Mouse (Mus musculus) small intestine, adult 2 months (tissue): Measurements from ENCODE around the gene Dpp8. TPM values are rescaled to one million over a fixed set of nuclear protein-coding genes. Genes with fewer than 3 reads are reported as not detected.

Experiments
- H3K27ac ChIP-seq: fragments of 200-500 bp; 2 replicates; pipeline ENCODE4 v1.5.1; 2012; ENCODE audit warnings: low read depth, low read length, control low read depth, inconsistent platforms; ENCODE audit not compliant: insufficient read depth
- H3K27me3 ChIP-seq: fragments of 200-500 bp; 2 replicates; pipeline ENCODE4 v1.6.1; 2012; ENCODE audit warnings: mild to moderate bottlenecking, moderate library complexity, low read length, inconsistent platforms; ENCODE audit not compliant: control insufficient read depth, insufficient read depth
- H3K36me3 ChIP-seq: fragments of 200-500 bp; 2 replicates; pipeline ENCODE4 v1.6.1; 2012; ENCODE audit warnings: mild to moderate bottlenecking, low read length, control low read depth, inconsistent platforms; ENCODE audit not compliant: control insufficient read depth, insufficient read depth
- H3K4me1 ChIP-seq: fragments of 200-500 bp; 2 replicates; pipeline ENCODE4 v1.6.1; 2012; ENCODE audit warnings: low read length, inconsistent platforms, mixed read lengths; ENCODE audit not compliant: control insufficient read depth, insufficient read depth, insufficient read length
- H3K4me3 ChIP-seq: fragments of 200-500 bp; 2 replicates; pipeline ENCODE4 v1.5.1; 2012; ENCODE audit warnings: low read depth, mild to moderate bottlenecking, control low read depth, inconsistent platforms, low read length, moderate library complexity
- CTCF ChIP-seq: fragments of 200-500 bp; IDR thresholded peaks from 2 replicates; pipeline ENCODE4 v1.5.1; 2012; ENCODE audit warnings: low read depth, mild to moderate bottlenecking, control low read depth, inconsistent platforms, low read length, moderate library complexity, mixed read lengths; ENCODE audit not compliant: insufficient replicate concordance, insufficient read length; ENCODE audit errors: extremely low read depth
- POLR2A ChIP-seq: fragments of 200-500 bp; IDR thresholded peaks from 2 replicates; pipeline ENCODE4 v1.6.1; 2012; ENCODE audit warnings: low read depth, mild to moderate bottlenecking, control low read depth, inconsistent platforms, low read length, moderate library complexity
- WGBS: fragments of 180-500 bp; shearing (Covaris S2); methylation state at CpG from one replicate; pipeline ENCODE4 v1.1.7; 2018; 5-methylcytosine and 5-hydroxymethylcytosine counted together
- polyA plus RNA-seq: library from polyadenylated mRNA; depleted of rRNA; stranded (reverse); fragments of >200 nt; gene quantifications from 2 replicates; pipeline ENCODE4 v1.2.3, GENCODE M21; 2012; rRNA removed

The Dpp8 gene
- polyA plus RNA-seq, 1 experiment = 21.4 TPM

DNA sequence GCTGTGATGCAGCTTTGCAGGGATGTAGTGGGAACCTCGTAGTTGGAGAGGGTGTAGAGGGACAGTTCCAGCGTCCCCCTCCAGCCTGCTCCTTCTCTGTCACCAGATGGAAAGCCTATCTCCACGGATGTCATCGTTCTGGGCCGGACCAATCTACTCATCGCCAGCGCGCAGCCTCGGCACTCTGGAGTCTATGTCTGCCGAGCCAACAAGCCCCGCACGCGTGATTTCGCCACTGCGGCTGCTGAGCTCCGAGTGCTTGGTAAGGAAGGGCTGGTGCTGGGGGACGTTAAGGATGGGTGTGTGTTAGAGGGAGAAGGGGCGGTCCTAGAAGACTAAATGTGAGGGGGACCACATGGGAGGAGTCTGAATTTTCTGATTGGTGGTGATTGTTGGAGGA lies 90.3 kb downstream of the Dpp8 start:
- WGBS = 76% methylated on average over 18 of the region's 18 CpGs
- 0 out of 2 replicates have a peak, but pooled peaks cover 3% of the 10 kb centered on the region for H3K4me1 ChIP-seq
- TF ChIP-seq POLR2A (no peak), CTCF (no peak)

DNA sequence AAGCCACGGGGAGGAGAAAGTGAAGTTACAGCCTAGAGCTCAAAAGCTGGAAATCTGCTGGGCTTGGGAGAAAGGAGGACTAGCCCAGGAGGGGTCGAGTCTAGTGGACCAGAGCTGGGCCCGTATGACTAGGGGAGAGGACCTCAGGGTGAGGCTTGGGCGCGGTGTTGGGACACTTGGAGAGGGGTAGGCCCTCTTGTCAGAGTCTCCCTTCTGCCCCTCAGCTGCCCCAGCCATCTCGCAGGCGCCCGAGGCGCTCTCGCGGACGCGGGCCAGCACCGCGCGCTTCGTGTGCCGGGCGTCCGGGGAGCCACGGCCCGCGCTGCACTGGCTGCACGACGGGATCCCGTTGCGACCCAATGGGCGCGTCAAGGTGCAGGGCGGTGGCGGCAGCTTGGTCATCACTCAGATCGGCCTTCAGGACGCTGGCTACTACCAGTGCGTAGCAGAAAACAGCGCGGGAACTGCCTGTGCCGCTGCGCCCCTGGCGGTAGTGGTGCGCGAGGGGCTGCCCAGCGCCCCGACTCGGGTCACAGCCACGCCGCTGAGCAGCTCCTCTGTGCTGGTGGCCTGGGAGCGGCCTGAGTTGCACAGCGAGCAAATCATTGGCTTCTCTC lies 91.4 kb downstream of the Dpp8 start:
- no peak overlapping the region for H3K27ac ChIP-seq
- peaks cover 3% of the 10 kb centered on the region; the same call in 1 of the 2 replicates for H3K4me1 ChIP-seq
- TF ChIP-seq CTCF = 0 out of 2 replicates have a peak, but pooled peaks have one; percentile 9
- no peak for TF ChIP-seq POLR2A
- peak overlapping the region; percentile 37 for H3K4me3 ChIP-seq
- no peaks in the 10 kb centered on the region for H3K27me3 ChIP-seq
- no peaks in the 10 kb centered on the region for H3K36me3 ChIP-seq
- 35% methylated on average over 48 of the region's 48 CpGs for WGBS

More for the DNA sequence above, 90.3 kb downstream of the Dpp8 start:
- Histone ChIP-seq H3K4me3 (no peak overlapping the region), H3K27ac (no peak overlapping the region), H3K27me3 (no peaks in the 10 kb centered on the region), H3K36me3 (no peaks in the 10 kb centered on the region)

DNA sequence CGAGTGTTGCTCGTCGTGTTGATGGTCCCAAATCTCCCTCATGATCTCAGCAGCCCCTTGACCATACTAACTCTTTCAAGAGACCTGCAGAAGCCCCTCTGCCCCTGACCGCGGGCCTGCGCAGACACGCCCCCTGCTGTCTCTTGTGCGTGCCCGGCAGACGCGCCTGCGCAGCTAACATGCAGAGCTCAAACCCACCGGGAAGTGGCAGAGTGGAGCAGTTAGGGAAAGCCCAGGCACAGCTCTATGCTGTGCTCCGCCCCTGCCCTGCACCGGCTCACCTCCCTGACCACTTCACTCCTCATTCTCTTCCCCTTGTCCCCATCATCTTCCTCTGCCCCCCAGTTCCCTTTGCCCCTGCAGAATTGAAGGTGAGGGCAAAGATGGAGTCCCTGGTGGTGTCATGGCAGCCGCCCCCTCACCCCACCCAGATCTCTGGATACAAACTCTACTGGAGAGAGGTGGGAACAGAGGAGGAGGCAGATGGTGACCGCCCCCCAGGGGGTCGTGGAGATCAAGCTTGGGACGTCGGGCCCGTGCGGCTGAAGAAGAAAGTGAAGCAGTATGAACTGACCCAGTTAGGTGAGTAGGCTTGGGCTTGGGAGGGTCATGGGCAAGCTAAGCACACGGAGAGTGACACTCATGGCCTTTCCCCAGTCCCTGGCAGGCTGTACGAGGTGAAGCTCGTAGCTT lies 96.1 kb downstream of the Dpp8 start:
- TF ChIP-seq POLR2A (no peak), CTCF (no peak)
- Histone ChIP-seq H3K4me1 (peaks cover 4% of the 10 kb centered on the region; the same call in 1 of the 2 replicates), H3K36me3 (no peaks in the 10 kb centered on the region), H3K27me3 (no peaks in the 10 kb centered on the region), H3K4me3 (no peak overlapping the region), H3K27ac (no peak overlapping the region)
- 43% methylated on average over 25 of the region's 25 CpGs for WGBS

DNA sequence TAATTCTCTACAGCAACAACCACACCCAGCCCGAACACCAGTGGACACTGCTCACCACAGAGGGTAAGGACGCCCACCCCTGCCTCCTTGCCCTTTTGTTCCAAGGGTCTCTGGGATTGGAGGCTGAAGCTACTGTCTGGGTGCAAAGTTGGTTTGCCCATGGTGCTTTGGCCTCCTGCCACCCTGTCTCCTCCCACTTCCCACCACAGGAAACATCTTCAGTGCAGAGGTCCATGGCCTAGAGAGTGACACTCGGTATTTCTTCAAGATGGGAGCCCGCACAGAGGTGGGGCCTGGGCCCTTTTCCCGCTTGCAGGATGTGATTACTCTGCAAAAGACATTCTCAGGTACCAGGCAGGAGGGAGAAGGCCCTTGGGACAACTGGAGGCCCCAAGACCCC lies 99.5 kb downstream of the Dpp8 start:
- TF ChIP-seq POLR2A (no peak), CTCF (no peak)
- Histone ChIP-seq H3K27ac (no peak overlapping the region), H3K4me3 (no peak overlapping the region), H3K36me3 (no peaks in the 10 kb centered on the region), H3K27me3 (no peaks in the 10 kb centered on the region), H3K4me1 (peaks cover 12% of the 10 kb centered on the region)
- 85% methylated on average over 5 of the region's 5 CpGs for WGBS

Other genes with a start within 250 kb of the Dpp8 start
- gene Dennd4a, start 221.1 kb upstream of the Dpp8 start, polyA plus RNA-seq = 1.2 and 2.2 TPM in 2 replicates
- gene Slc24a1, start 80.8 kb upstream of the Dpp8 start, polyA plus RNA-seq = not detected in 2 replicates
- gene Ints14, start 71.5 kb upstream of the Dpp8 start, polyA plus RNA-seq = 3.6 and 7.2 TPM in 2 replicates
- 12.6 and 17.2 TPM in 2 replicates for gene Hacd3, start 10.7 kb upstream of the Dpp8 start, polyA plus RNA-seq
- gene Igdcc4, start 69.1 kb downstream of the Dpp8 start, polyA plus RNA-seq = 1.8 and 2.3 TPM in 2 replicates
- 0.06 TPM in 1 of 2 replicates, not detected in the other for gene Igdcc3, start 108.8 kb downstream of the Dpp8 start, polyA plus RNA-seq
- gene Parp16, start 162.9 kb downstream of the Dpp8 start, polyA plus RNA-seq = 10.0 and 16.3 TPM in 2 replicates
- 1.4 and 1.7 TPM in 2 replicates for gene Cilp, start 232.8 kb downstream of the Dpp8 start, polyA plus RNA-seq